Mouse (Mus musculus): Measurements from ENCODE around the gene Letm1. TPM values are rescaled to one million over a fixed set of nuclear protein-coding genes. Genes with fewer than 3 reads are reported as not detected.

Letm1 gene
- total RNA-seq, 1 experiment from 2014 or later, result 22.3 TPM

Other genes with a start within 250 kb of the Letm1 start
- 18.6 and 20.8 TPM in 2 replicates for gene Fam53a, start 153.2 kb downstream of the Letm1 start, total RNA-seq (2017)
- not detected in 2 replicates for gene Gm9903, start 152.9 kb downstream of the Letm1 start, total RNA-seq (2017)
- gene Slbp, start 130.2 kb downstream of the Letm1 start, total RNA-seq (2017), result 286 and 289 TPM in 2 replicates
- 161 and 162 TPM in 2 replicates for gene Tacc3, start 124.7 kb downstream of the Letm1 start, total RNA-seq (2017)
- gene Tmem129, start 124.4 kb downstream of the Letm1 start, total RNA-seq (2017), result 22.2 and 24.8 TPM in 2 replicates
- 0.09 TPM in 1 of 2 replicates, not detected in the other for gene Fgfr3, start 61.1 kb downstream of the Letm1 start, total RNA-seq (2017)
- gene Nsd2, start 37.9 kb upstream of the Letm1 start, total RNA-seq (2017), result 94.2 and 113 TPM in 2 replicates
- gene Nelfa, start 153.6 kb upstream of the Letm1 start, total RNA-seq (2017), result 25.3 and 30.7 TPM in 2 replicates
- 3.2 TPM in 1 of 2 replicates, not detected in the other for gene Gm1673, start 200.6 kb upstream of the Letm1 start, total RNA-seq (2017)
- gene Nat8l, start 213.2 kb upstream of the Letm1 start, total RNA-seq (2017), result 0.96 and 1.5 TPM in 2 replicates